Mouse (Mus musculus) midbrain, embryonic 16.5 days (tissue): ENCODE measurements around the gene Sys1. TPM values are rescaled to one million over a fixed set of nuclear protein-coding genes. Genes with fewer than 3 reads are reported as not detected.
A peak's percentile ranks its signal among the peaks of the same experiment; 100 is the strongest.

ENCODE experiments used
- ATAC-seq: fragments of 200-750 bp; cut with Nextera tagmentation; 2 replicates; pipeline ENCODE4 v1.8.0; 2017; ENCODE audit warnings: moderate TSS enrichment
- H3K27ac ChIP-seq: fragments of 300-500 bp; sonication (generic); 2 replicates; pipeline ENCODE4 v1.5.1; 2014; ENCODE audit warnings: mild to moderate bottlenecking, low read length, mixed read lengths
- H3K27me3 ChIP-seq: fragments of 300-500 bp; sonication (generic); 2 replicates; pipeline ENCODE4 v1.6.1; 2014; ENCODE audit warnings: low read depth, low read length, mixed read lengths; ENCODE audit not compliant: control insufficient read depth, insufficient read depth
- H3K36me3 ChIP-seq: fragments of 300-500 bp; sonication (generic); 2 replicates; pipeline ENCODE4 v1.6.1; 2014; ENCODE audit warnings: mild to moderate bottlenecking, low read length, moderate library complexity, mixed read lengths; ENCODE audit not compliant: control insufficient read depth, insufficient read depth
- H3K4me1 ChIP-seq: fragments of 300-500 bp; sonication (generic); 2 replicates; pipeline ENCODE4 v1.6.1; 2014; ENCODE audit warnings: mild to moderate bottlenecking, low read length, mixed read lengths; ENCODE audit not compliant: control insufficient read depth, insufficient read depth
- H3K4me2 ChIP-seq: fragments of 300-500 bp; sonication (generic); 2 replicates; pipeline ENCODE4 v1.6.1; 2014; ENCODE audit warnings: mild to moderate bottlenecking, low read length, mixed read lengths
- H3K4me3 ChIP-seq: fragments of 300-500 bp; sonication (generic); 2 replicates; pipeline ENCODE4 v1.5.1; 2014; ENCODE audit warnings: low read depth, mild to moderate bottlenecking, low read length, moderate library complexity, mixed read lengths
- H3K9ac ChIP-seq: fragments of 300-500 bp; sonication (generic); 2 replicates; pipeline ENCODE4 v1.6.1; 2014; ENCODE audit warnings: low read depth, low read length, mixed read lengths
- H3K9me3 ChIP-seq: fragments of 300-500 bp; sonication (generic); replicated peaks from 2 replicates; pipeline ENCODE4 v1.6.1; 2014; ENCODE audit warnings: mild to moderate bottlenecking, low read length, mixed read lengths; ENCODE audit not compliant: control insufficient read depth, poor library complexity, severe bottlenecking
- WGBS: fragments of 180-500 bp; shearing (Covaris S2); extraction: QIAGEN DNeasy Blood & Tissue Kit; methylation state at CpG from one replicate; pipeline ENCODE4 v1.1.7; 2014; 5-methylcytosine and 5-hydroxymethylcytosine counted together
- polyA plus RNA-seq: library from polyadenylated mRNA; unstranded; fragments of >200 nt; fragmentation: Nextera tagmentation; extraction: Ambion mirVana; gene quantifications from 2 replicates; pipeline ENCODE4 v1.2.1, GENCODE M21; 2015

Gene Sys1
- polyA plus RNA-seq, 1 experiment from 2014 or later, result 90.0 TPM

GRCm38 (mm10) chr2:164454846-164455245 is 1.9 kb upstream of the Sys1 start:
- no peaks in the 10 kb centered on the region for H3K27me3 ChIP-seq
- no peaks in the 10 kb centered on the region for H3K4me1 ChIP-seq
- WGBS, result 84% methylated on average over 10 of the region's 10 CpGs
- no peak overlapping the region for H3K4me2 ChIP-seq
- ATAC-seq, result no peak
- no peak overlapping the region for H3K9ac ChIP-seq
- H3K4me3 ChIP-seq, result no peak overlapping the region
- no peak overlapping the region for H3K27ac ChIP-seq
- no peaks in the 10 kb centered on the region for H3K36me3 ChIP-seq
- no peaks in the 10 kb centered on the region for H3K9me3 ChIP-seq

GRCm38 (mm10) chr2:164455421-164456190 is 1.2 kb upstream of the Sys1 start:
- Histone ChIP-seq H3K4me1 (no peaks in the 10 kb centered on the region), H3K4me3 (no peak overlapping the region), H3K9ac (no peak overlapping the region), H3K36me3 (no peaks in the 10 kb centered on the region), H3K27ac (no peak overlapping the region), H3K9me3 (no peaks in the 10 kb centered on the region), H3K4me2 (no peak overlapping the region), H3K27me3 (no peaks in the 10 kb centered on the region)
- 77% methylated on average over 6 of the region's 6 CpGs for WGBS
- no peak for ATAC-seq

- Histone ChIP-seq H3K27ac (no peak overlapping the region), H3K9me3 (no peaks in the 10 kb centered on the region), H3K9ac (no peak overlapping the region), H3K4me1 (no peaks in the 10 kb centered on the region), H3K27me3 (no peaks in the 10 kb centered on the region), H3K4me2 (no peak overlapping the region; the same call in 1 of the 2 replicates), H3K36me3 (no peaks in the 10 kb centered on the region), H3K4me3 (no peak overlapping the region)
- no peak for ATAC-seq
- WGBS, result 80% methylated on average over 1 of the region's 1 CpGs
Observed at GRCm38 (mm10) chr2:164456413-164456812, 351 bp upstream of the Sys1 start.

- no peaks in the 10 kb centered on the region for H3K27me3 ChIP-seq
- H3K36me3 ChIP-seq, result no peaks in the 10 kb centered on the region
- no peak overlapping the region for H3K27ac ChIP-seq
- H3K4me3 ChIP-seq, result no peak overlapping the region
- no peak for ATAC-seq
- no peak overlapping the region for H3K4me2 ChIP-seq
- H3K4me1 ChIP-seq, result peaks cover 13% of the 10 kb centered on the region
- H3K9ac ChIP-seq, result no peak overlapping the region
- no peaks in the 10 kb centered on the region for H3K9me3 ChIP-seq
- WGBS, result 53% methylated on average over 7 of the region's 7 CpGs
Observed at GRCm38 (mm10) chr2:164457942-164458341, 1.2 kb downstream of the Sys1 start.

- WGBS, result 88% methylated on average over 8 of the region's 8 CpGs
- Histone ChIP-seq H3K27ac (no peak overlapping the region), H3K27me3 (no peaks in the 10 kb centered on the region), H3K36me3 (no peaks in the 10 kb centered on the region; the same call in 1 of the 2 replicates), H3K9ac (no peak overlapping the region), H3K4me2 (no peak overlapping the region), H3K4me1 (peaks cover 18% of the 10 kb centered on the region), H3K9me3 (no peaks in the 10 kb centered on the region), H3K4me3 (no peak overlapping the region)
- no peak for ATAC-seq
Observed at GRCm38 (mm10) chr2:164458535-164458934, 1.8 kb downstream of the Sys1 start.

- Histone ChIP-seq H3K27ac (peak within 1 kb of the TSS; percentile 95), H3K4me3 (peak within 1 kb of the TSS; percentile 95), H3K9me3 (no peaks in the 10 kb centered on the region), H3K36me3 (peaks cover 15% of the 10 kb centered on the region), H3K4me2 (peak within 1 kb of the TSS; percentile 91), H3K4me1 (peaks cover 18% of the 10 kb centered on the region), H3K27me3 (no peaks in the 10 kb centered on the region), H3K9ac (peak within 1 kb of the TSS; percentile 89)
- peak; percentile 99 for ATAC-seq
- WGBS, result under 1% methylated on average over 71 of the region's 79 CpGs
Observed at GRCm38 (mm10) chr2:164460745-164461551, 4.2 kb downstream of the Sys1 start, which contains the start of gene Gm20458. Gene Gm20458, plus strand, starts transcription at chr2:164460967.

GRCm38 (mm10) chr2:164465161-164465560 is 8.4 kb downstream of the Sys1 start:
- ATAC-seq, result no peak
- Histone ChIP-seq H3K4me3 (no peak overlapping the region), H3K4me1 (peaks cover 18% of the 10 kb centered on the region), H3K9me3 (no peaks in the 10 kb centered on the region), H3K4me2 (no peak overlapping the region), H3K9ac (no peak overlapping the region), H3K36me3 (peaks cover 23% of the 10 kb centered on the region), H3K27ac (no peak overlapping the region), H3K27me3 (no peaks in the 10 kb centered on the region)

GRCm38 (mm10) chr2:164466787-164467186 is 10.0 kb downstream of the Sys1 start:
- Histone ChIP-seq H3K27me3 (no peaks in the 10 kb centered on the region), H3K4me1 (peaks cover 15% of the 10 kb centered on the region), H3K4me2 (no peak overlapping the region), H3K4me3 (no peak overlapping the region), H3K27ac (no peak overlapping the region), H3K9ac (no peak overlapping the region), H3K36me3 (peaks cover 23% of the 10 kb centered on the region), H3K9me3 (no peaks in the 10 kb centered on the region)
- no peak for ATAC-seq
- 84% methylated on average over 5 of the region's 5 CpGs for WGBS

GRCm38 (mm10) chr2:164470254-164470653 is 13.5 kb downstream of the Sys1 start:
- peaks cover 23% of the 10 kb centered on the region for H3K36me3 ChIP-seq
- no peak overlapping the region for H3K9ac ChIP-seq
- no peak overlapping the region for H3K4me3 ChIP-seq
- ATAC-seq, result no peak
- H3K9me3 ChIP-seq, result no peaks in the 10 kb centered on the region
- no peaks in the 10 kb centered on the region for H3K4me1 ChIP-seq
- no peaks in the 10 kb centered on the region for H3K27me3 ChIP-seq
- no peak overlapping the region for H3K27ac ChIP-seq
- WGBS, result 27% methylated on average over 10 of the region's 10 CpGs
- H3K4me2 ChIP-seq, result no peak overlapping the region
